In genomic region chr2:153542936-153543668, GRCm38 (mm10) we compare ENCODE assay signal across 27 mouse cellular contexts. TPM values are rescaled to one million over a fixed set of nuclear protein-coding genes. Genes with fewer than 3 reads are reported as not detected.
A peak's percentile ranks its signal among the peaks of the same experiment; 100 is the strongest.
DNase-seq lines count a peak whose midpoint lies in the region; ATAC-seq and TF ChIP-seq lines count a peak whose summit lies in the region.
"Had no signal": no experiment of that assay in that cellular context is flagged by ENCODE, and none has a peak within 500 bp of the region (broad histone marks: within the 10 kb centered on the region; RNA-seq: fewer than 3 reads in every experiment).

No protein-coding gene starts in this region.

- no peak overlapping the region for H3K4me3 ChIP-seq in C2C12 (ENCODE audit: insufficient read depth, poor library complexity, severe bottlenecking)
- H3K4me3 ChIP-seq in liver, embryonic 16.5 days (ENCODE audit: low read depth, low read length): no peak overlapping the region
- H3K4me3 ChIP-seq: embryonic facial prominence, embryonic 12.5 days; erythroblast, embryonic 14.5 days; forebrain, embryonic 13.5 days; hindbrain, embryonic 13.5 days; left cerebral cortex, adult 2 months; midbrain, embryonic 13.5 days; neural tube, embryonic 13.5 days had no signal

- peak; percentile 84 for DNase-seq in 3T3-L1 (ENCODE audit: low read depth, low spot score)
- no peak for DNase-seq in gastrocnemius, postnatal 10 days
- no peak for DNase-seq in heart, postnatal 14 days
- no peak for DNase-seq in gastrocnemius, postnatal 25 days
- DNase-seq in adrenal gland, adult 8-10 months: no peak
- DNase-seq: adrenal gland, postnatal 10 days; cerebellum, adult 11-12 months; cerebellum, postnatal 25 days; gastrocnemius, postnatal 36 days; kidney, postnatal 14 days; left cerebral cortex, postnatal 4 days; right cerebral cortex, adult 18-20 months had no signal

- no peak overlapping the region for H3ac ChIP-seq in C2C12 (ENCODE audit: control insufficient read depth, insufficient read length, low read depth)

- H3K79me3 ChIP-seq in C2C12 (ENCODE audit: low read depth): no peaks in the 10 kb centered on the region

- peak; percentile 42 for ATAC-seq in granulocyte monocyte progenitor cell, adult 5-6 weeks (replicated peaks; ENCODE audit: poor library complexity, severe bottlenecking)
- peak; percentile 65 for ATAC-seq in liver, embryonic 16.5 days (ENCODE audit: low read depth)
- ATAC-seq: forebrain, embryonic 13.5 days; inflammation-experienced regulatory T-cells, adult 6 months; midbrain, embryonic 13.5 days had no signal

- peak overlapping the region; percentile 4; the same call in 1 of the 2 replicates for H3K4me2 ChIP-seq in liver, embryonic 16.5 days (ENCODE audit: low read depth, low read length)
- H3K4me2 ChIP-seq: embryonic facial prominence, embryonic 12.5 days; forebrain, embryonic 13.5 days; hindbrain, embryonic 13.5 days; midbrain, embryonic 13.5 days; neural tube, embryonic 13.5 days had no signal

- WGBS in liver, embryonic 16.5 days (ENCODE audit: insufficient replicate concordance): 29% methylated on average over 8 of the region's 8 CpGs

- no peaks in the 10 kb centered on the region for H3K9me3 ChIP-seq in liver, embryonic 16.5 days (replicated peaks; ENCODE audit: control insufficient read depth, low read length)
- H3K9me3 ChIP-seq: embryonic facial prominence, embryonic 12.5 days; forebrain, embryonic 13.5 days; hindbrain, embryonic 13.5 days; midbrain, embryonic 13.5 days; neural tube, embryonic 13.5 days had no signal

- intact Hi-C loops in heart, postnatal 14 days (cut with DNase I): no loop called here

- H3K36me3 ChIP-seq in C2C12 (ENCODE audit: control insufficient read depth, insufficient read depth): no peaks in the 10 kb centered on the region
- H3K36me3 ChIP-seq in liver, embryonic 16.5 days (ENCODE audit: control insufficient read depth, insufficient read depth): no peaks in the 10 kb centered on the region
- H3K36me3 ChIP-seq: embryonic facial prominence, embryonic 12.5 days; hindbrain, embryonic 13.5 days; midbrain, embryonic 13.5 days; neural tube, embryonic 13.5 days had no signal

- H3K4me1 ChIP-seq in liver, embryonic 16.5 days (ENCODE audit: control insufficient read depth, low read depth, low read length): peaks cover 55% of the 10 kb centered on the region

- 0 out of 2 replicates have a peak overlapping the region, but pooled peaks have one; percentile 8 for H3K9ac ChIP-seq in liver, embryonic 16.5 days (ENCODE audit: low read depth, low read length)
- H3K9ac ChIP-seq: embryonic facial prominence, embryonic 12.5 days; forebrain, embryonic 13.5 days; hindbrain, embryonic 13.5 days; midbrain, embryonic 13.5 days; neural tube, embryonic 13.5 days had no signal

- H3K79me2 ChIP-seq in C2C12 (ENCODE audit: control insufficient read depth, insufficient read depth): no peaks in the 10 kb centered on the region

- TF ChIP-seq CTCF in C2C12 (IDR thresholded peaks at IDR 0.05; ENCODE audit: control insufficient read depth, insufficient read depth, insufficient read length): no peak

- no peaks in the 10 kb centered on the region for H3K27me3 ChIP-seq in C2C12 (ENCODE audit: control insufficient read depth, insufficient read depth, insufficient read length)
- H3K27me3 ChIP-seq in liver, embryonic 16.5 days (ENCODE audit: control insufficient read depth, insufficient read depth, low read depth, low read length): no peaks in the 10 kb centered on the region
- H3K27me3 ChIP-seq: embryonic facial prominence, embryonic 12.5 days; forebrain, embryonic 13.5 days; midbrain, embryonic 13.5 days; neural tube, embryonic 13.5 days had no signal

- peak overlapping the region; percentile 67; the same call in 1 of the 2 replicates for H3K27ac ChIP-seq in liver, embryonic 16.5 days (ENCODE audit: low read length)
- H3K27ac ChIP-seq: embryonic facial prominence, embryonic 12.5 days; forebrain, embryonic 13.5 days; hindbrain, embryonic 13.5 days; left cerebral cortex, adult 2 months; midbrain, embryonic 13.5 days; neural tube, embryonic 13.5 days had no signal

TF ChIP-seq in C2C12, 6 proteins besides CTCF, POLR2A, EP300 and RAD21:
- TF ChIP-seq MYOD1 (IDR thresholded peaks at IDR 0.05; ENCODE audit: control insufficient read depth, insufficient read length, low read depth) (peak; percentile 83), FOSL1 (IDR thresholded peaks at IDR 0.05; ENCODE audit: insufficient read depth, low read length, poor library complexity, severe bottlenecking) (peak; percentile 92), MAX (IDR thresholded peaks at IDR 0.05) (peak; percentile 96), MYOG (IDR thresholded peaks at IDR 0.05; ENCODE audit: control insufficient read depth, extremely low read depth, insufficient read length) (no peak), CEBPB (IDR thresholded peaks at IDR 0.05; ENCODE audit: low read depth) (peak; percentile 2), USF1 (IDR thresholded peaks at IDR 0.05; ENCODE audit: low read depth) (peak; percentile 26)

RNA-seq across cellular contexts. Expression of gene Nol4l, which starts 13.3 kb away (rescaled TPM):
- polyA plus RNA-seq in C2C12 (2012; fragmentation: generic; extraction: Trizol): 0.42 TPM
- 4.7 and 7.4 TPM in 2 replicates for total RNA-seq in granulocyte monocyte progenitor cell, adult 5-6 weeks (2014; fragmentation: Nextera tagmentation)
- 0.72 and 0.86 TPM in 2 replicates for total RNA-seq in granulocyte monocyte progenitor cell, adult 5-6 weeks (2017)
- 3.9 and 4.3 TPM in 2 replicates for polyA plus RNA-seq in liver, embryonic 16.5 days (2015; fragmentation: Nextera tagmentation; extraction: Ambion mirVana)
- total RNA-seq in gastrocnemius, postnatal 10 days (2021): 1 to 10 TPM; 4.3 to 6.3 TPM
- 1 to 10 TPM; 6.2 to 6.4 TPM for total RNA-seq in heart, postnatal 14 days (2021)
- total RNA-seq in gastrocnemius, postnatal 25 days (2021): 1 to 10 TPM; 1.4 to 1.6 TPM
- total RNA-seq in adrenal gland, adult 8-10 months (2022): 10 to 100 TPM in 3 of 4 experiments, 1 to 10 TPM in 1; 9.9 to 19.6 (median 12.8) TPM

RNA-seq across cellular contexts. Expression of gene 4930404H24Rik, which starts 50.5 kb away (rescaled TPM):
- not detected for polyA plus RNA-seq in C2C12 (2012; fragmentation: generic; extraction: Trizol)
- total RNA-seq in granulocyte monocyte progenitor cell, adult 5-6 weeks (2014; fragmentation: Nextera tagmentation): not detected in 2 replicates
- not detected in 2 replicates for total RNA-seq in granulocyte monocyte progenitor cell, adult 5-6 weeks (2017)
- not detected in 2 replicates for polyA plus RNA-seq in liver, embryonic 16.5 days (2015; fragmentation: Nextera tagmentation; extraction: Ambion mirVana)
- total RNA-seq in gastrocnemius, postnatal 10 days (2021): not detected
- not detected for total RNA-seq in heart, postnatal 14 days (2021)
- not detected for total RNA-seq in gastrocnemius, postnatal 25 days (2021)
- not detected for total RNA-seq in adrenal gland, adult 8-10 months (2022)
- total RNA-seq: adrenal gland, postnatal 10 days; gastrocnemius, postnatal 36 days; heart, postnatal 10 days; left cerebral cortex, adult 2 months; left cerebral cortex, postnatal 4 days; liver, adult 2 months had no signal
- polyA plus RNA-seq: embryonic facial prominence, embryonic 12.5 days; erythroblast, embryonic 14.5 days; forebrain, embryonic 13.5 days; frontal cortex, adult 2 months; hindbrain, embryonic 13.5 days; inflammation-experienced regulatory T-cells, adult 6 months; kidney, adult 2 months; liver, adult 2 months; midbrain, embryonic 13.5 days; neural tube, embryonic 13.5 days had no signal
